Mouse (Mus musculus): ENCODE measurements at regions not wholly inside any gene's neighbourhood (a gene's known extent, or its start where the extent isn't known, plus 50 kb on each side); places are given as distances from the start of the nearest gene placed in this dataset.

- TF ChIP-seq FLI1 (IDR thresholded peaks at IDR 0.05; ENCODE audit: low read length), result no peak
- TF ChIP-seq GATA1 (IDR thresholded peaks at IDR 0.05; ENCODE audit: borderline replicate concordance, low read length), result no peak
Observed at GRCm38 (mm10) chr17:45806430-45806829, 72.8 kb upstream of the 1600014C23Rik start.
